Mouse (Mus musculus) kidney, postnatal 0 days (tissue): ENCODE measurements around the gene Agbl5. TPM values are rescaled to one million over a fixed set of nuclear protein-coding genes. Genes with fewer than 3 reads are reported as not detected.

ENCODE experiments used
- ATAC-seq: fragments of 200-750 bp; cut with Nextera tagmentation; replicated peaks from 2 replicates; pipeline ENCODE4 v1.8.0; 2017; ENCODE audit warnings: low read depth, moderate number of reproducible peaks, moderate TSS enrichment, moderate library complexity; ENCODE audit not compliant: low FRiP score
- DNase-seq: peaks from one replicate; pipeline ENCODE4 v3.0.0-alpha.2; 2016; ENCODE audit warnings: low spot score
- H3K27ac ChIP-seq: fragments of 300-500 bp; sonication (generic); 2 replicates; pipeline ENCODE4 v1.5.1; 2014; ENCODE audit warnings: mild to moderate bottlenecking
- H3K27me3 ChIP-seq: fragments of 300-500 bp; sonication (generic); 2 replicates; pipeline ENCODE4 v1.6.1; 2014; ENCODE audit warnings: low read length, mixed read lengths; ENCODE audit not compliant: insufficient read depth
- H3K36me3 ChIP-seq: fragments of 300-500 bp; sonication (generic); 2 replicates; pipeline ENCODE4 v1.6.1; 2014; ENCODE audit warnings: low read length, mixed read lengths; ENCODE audit not compliant: insufficient read depth
- H3K4me1 ChIP-seq: fragments of 300-500 bp; sonication (generic); replicated peaks from 2 replicates; pipeline ENCODE4 v1.6.1; 2014; ENCODE audit warnings: antibody characterized with exemption, low read length, mixed read lengths; ENCODE audit not compliant: insufficient read depth
- H3K4me2 ChIP-seq: fragments of 300-500 bp; sonication (generic); 2 replicates; pipeline ENCODE4 v1.6.1; 2014; ENCODE audit warnings: mild to moderate bottlenecking, low read length, moderate library complexity, mixed read lengths
- H3K4me3 ChIP-seq: fragments of 300-500 bp; sonication (generic); replicated peaks from 2 replicates; pipeline ENCODE4 v1.5.1; 2014; ENCODE audit warnings: low read depth, low read length
- H3K9ac ChIP-seq: fragments of 300-500 bp; sonication (generic); 2 replicates; pipeline ENCODE4 v1.6.1; 2014; ENCODE audit warnings: low read depth, low read length
- H3K9me3 ChIP-seq: fragments of 300-500 bp; sonication (generic); replicated peaks from 2 replicates; pipeline ENCODE4 v1.6.1; 2016; ENCODE audit warnings: low read length, inconsistent platforms, mixed read lengths
- CTCF ChIP-seq: IDR thresholded peaks from 2 replicates; pipeline ENCODE4 v1.5.1; 2016; ENCODE audit warnings: antibody characterized with exemption, low read depth, mild to moderate bottlenecking, moderate library complexity
- WGBS: fragments of 180-500 bp; shearing (Covaris S2); extraction: QIAGEN DNeasy Blood & Tissue Kit; methylation state at CpG from one replicate; pipeline ENCODE4 v1.1.7; 2014; 5-methylcytosine and 5-hydroxymethylcytosine counted together
- polyA plus RNA-seq: library from polyadenylated mRNA; unstranded; fragments of >200 nt; fragmentation: Nextera tagmentation; extraction: Ambion mirVana; gene quantifications from 2 replicates; pipeline ENCODE4 v1.2.1, GENCODE M21; 2015

Agbl5 gene
- polyA plus RNA-seq, 1 experiment from 2014 or later = 17.5 TPM

- peaks cover 26% of the 10 kb centered on the region for H3K36me3 ChIP-seq
- peaks cover 5% of the 10 kb centered on the region for H3K4me1 ChIP-seq
- DNase-seq (no peak), ATAC-seq (no peak)
- TF ChIP-seq CTCF = no peak
- 90% methylated on average over 2 of the region's 2 CpGs for WGBS
- H3K27ac ChIP-seq = no peak overlapping the region
- H3K27me3 ChIP-seq = no peaks in the 10 kb centered on the region
- no peaks in the 10 kb centered on the region for H3K9me3 ChIP-seq
- H3K4me3 ChIP-seq = no peak overlapping the region
- H3K9ac ChIP-seq = no peak overlapping the region
- peak overlapping the region; percentile 97; the same call in 1 of the 2 replicates for H3K4me2 ChIP-seq
Observed at GRCm38 (mm10) chr5:30950922-30951321, 62.4 kb downstream of the Agbl5 start.

DNA sequence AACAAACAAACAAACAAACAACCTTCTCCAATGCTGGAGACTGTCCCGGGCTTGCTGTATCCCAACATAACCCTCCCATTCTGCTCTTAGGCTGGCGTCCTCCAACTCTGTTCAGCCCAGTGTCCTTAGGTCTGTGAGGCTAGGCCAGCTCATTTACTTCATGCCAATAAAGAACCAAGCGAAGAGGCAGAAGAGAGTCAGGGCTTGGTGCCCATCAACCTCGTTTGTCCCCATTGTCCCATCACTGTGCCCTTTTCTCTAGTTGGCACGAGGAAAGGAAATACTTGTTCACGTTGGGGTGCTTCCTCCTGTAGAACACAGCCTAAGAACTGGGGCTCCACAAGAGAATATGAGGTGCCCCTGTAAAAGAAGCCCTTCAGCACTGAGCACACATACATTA lies 63.2 kb downstream of the Agbl5 start:
- Histone ChIP-seq H3K9ac (no peak overlapping the region), H3K9me3 (no peaks in the 10 kb centered on the region), H3K4me3 (no peak overlapping the region), H3K4me2 (no peak overlapping the region), H3K36me3 (peaks cover 27% of the 10 kb centered on the region), H3K27ac (no peak overlapping the region), H3K4me1 (peaks cover 5% of the 10 kb centered on the region), H3K27me3 (no peaks in the 10 kb centered on the region)
- ATAC-seq (no peak), DNase-seq (no peak)
- TF ChIP-seq CTCF = no peak
- 84% methylated on average over 6 of the region's 6 CpGs for WGBS

DNA sequence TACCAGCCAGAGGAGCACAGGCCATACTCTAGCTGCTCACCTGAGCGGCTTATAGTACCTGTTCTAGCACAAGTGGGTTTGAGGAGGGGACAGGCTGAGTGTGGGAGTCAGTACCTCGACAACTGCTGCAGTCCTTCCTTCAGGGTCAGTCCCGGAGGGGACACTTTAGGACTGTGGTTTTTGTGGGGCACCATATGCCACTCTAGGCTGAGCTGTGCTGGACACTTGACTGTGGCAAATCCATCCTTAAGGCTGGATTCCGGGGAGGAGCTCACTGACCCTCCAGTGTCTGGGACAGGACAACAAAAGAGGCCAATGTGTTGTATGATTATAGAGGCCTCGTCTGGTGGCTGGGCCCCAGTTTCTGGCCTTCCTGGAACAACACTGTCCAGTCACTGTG lies 64.1 kb downstream of the Agbl5 start:
- Histone ChIP-seq H3K27ac (no peak overlapping the region), H3K4me2 (no peak overlapping the region), H3K27me3 (no peaks in the 10 kb centered on the region), H3K4me3 (no peak overlapping the region), H3K4me1 (peaks cover 6% of the 10 kb centered on the region), H3K9me3 (no peaks in the 10 kb centered on the region), H3K9ac (no peak overlapping the region), H3K36me3 (peaks cover 27% of the 10 kb centered on the region)
- TF ChIP-seq CTCF = no peak
- no peak for DNase-seq
- no peak for ATAC-seq
- WGBS = 82% methylated on average over 5 of the region's 5 CpGs

- no peak for DNase-seq
- Histone ChIP-seq H3K36me3 (peaks cover 27% of the 10 kb centered on the region), H3K27ac (no peak overlapping the region), H3K4me3 (no peak overlapping the region), H3K4me2 (no peak overlapping the region), H3K4me1 (peaks cover 17% of the 10 kb centered on the region), H3K9me3 (no peaks in the 10 kb centered on the region), H3K9ac (no peak overlapping the region), H3K27me3 (no peaks in the 10 kb centered on the region)
- 96% methylated on average over 6 of the region's 6 CpGs for WGBS
- TF ChIP-seq CTCF = no peak
- ATAC-seq = no peak
Observed at GRCm38 (mm10) chr5:30954065-30954464, 65.6 kb downstream of the Agbl5 start.

DNA sequence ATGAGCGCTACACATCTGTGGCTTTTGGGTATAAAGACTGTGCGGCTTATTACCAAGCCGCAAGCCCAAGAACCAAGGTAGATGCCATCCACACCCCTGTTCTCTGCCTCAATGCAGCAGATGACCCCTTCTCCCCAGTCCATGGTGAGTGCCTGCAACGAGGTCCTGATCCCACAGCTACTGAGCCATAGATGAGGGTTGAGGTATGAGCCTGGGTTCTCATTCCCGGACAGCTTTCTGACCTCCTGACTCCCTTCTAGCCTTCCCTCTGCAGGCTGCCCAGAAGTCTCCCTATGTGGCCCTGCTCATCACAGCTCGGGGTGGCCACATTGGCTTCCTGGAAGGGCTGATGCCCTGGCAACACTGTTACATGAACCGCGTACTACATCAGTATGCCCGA lies 66.1 kb downstream of the Agbl5 start:
- H3K4me1 ChIP-seq = peaks cover 22% of the 10 kb centered on the region
- ATAC-seq (no peak), DNase-seq (no peak)
- TF ChIP-seq CTCF = no peak
- no peak overlapping the region for H3K9ac ChIP-seq
- no peak overlapping the region for H3K27ac ChIP-seq
- H3K4me3 ChIP-seq = no peak overlapping the region
- H3K9me3 ChIP-seq = no peaks in the 10 kb centered on the region
- no peak overlapping the region for H3K4me2 ChIP-seq
- WGBS = 96% methylated on average over 9 of the region's 9 CpGs
- H3K27me3 ChIP-seq = no peaks in the 10 kb centered on the region
- peaks cover 27% of the 10 kb centered on the region for H3K36me3 ChIP-seq

GRCm38 (mm10) chr5:30955751-30956150 lies 67.3 kb downstream of the Agbl5 start:
- no peak overlapping the region for H3K27ac ChIP-seq
- no peak for TF ChIP-seq CTCF
- H3K4me1 ChIP-seq = peaks cover 18% of the 10 kb centered on the region; the same call in 1 of the 2 replicates
- peaks cover 27% of the 10 kb centered on the region for H3K36me3 ChIP-seq
- H3K9me3 ChIP-seq = no peaks in the 10 kb centered on the region
- H3K4me2 ChIP-seq = no peak overlapping the region
- ATAC-seq (no peak), DNase-seq (no peak)
- no peak overlapping the region for H3K9ac ChIP-seq
- H3K4me3 ChIP-seq = no peak overlapping the region
- H3K27me3 ChIP-seq = no peaks in the 10 kb centered on the region
- WGBS = 94% methylated on average over 6 of the region's 6 CpGs

Other genes starting within 250 kb of the Agbl5 start
- 24.8 and 26.7 TPM in 2 replicates for gene Slc35f6, start 240.8 kb upstream of the Agbl5 start, polyA plus RNA-seq
- 171 and 175 TPM in 2 replicates for gene Cenpa, start 221.9 kb upstream of the Agbl5 start, polyA plus RNA-seq
- gene Dpysl5, start 177.1 kb upstream of the Agbl5 start, polyA plus RNA-seq = 1.7 and 2.1 TPM in 2 replicates
- gene Mapre3, start 74.1 kb upstream of the Agbl5 start, polyA plus RNA-seq = 20.6 and 23.0 TPM in 2 replicates
- gene Tmem214, start 20.7 kb upstream of the Agbl5 start, polyA plus RNA-seq = 67.3 and 74.5 TPM in 2 replicates
- gene Ost4, start 19.1 kb downstream of the Agbl5 start, polyA plus RNA-seq = 466 and 517 TPM in 2 replicates
- 204 and 226 TPM in 2 replicates for gene Emilin1, start 24.7 kb downstream of the Agbl5 start, polyA plus RNA-seq
- gene Khk, start 32.7 kb downstream of the Agbl5 start, polyA plus RNA-seq = 68.9 and 70.6 TPM in 2 replicates
- 47.4 and 52.2 TPM in 2 replicates for gene Cgref1, start 56.9 kb downstream of the Agbl5 start, polyA plus RNA-seq
- 103 and 117 TPM in 2 replicates for gene Preb, start 71.7 kb downstream of the Agbl5 start, polyA plus RNA-seq
- 2.2 and 2.3 TPM in 2 replicates for gene Tcf23, start 80.0 kb downstream of the Agbl5 start, polyA plus RNA-seq
- gene Atraid, start 159.6 kb downstream of the Agbl5 start, polyA plus RNA-seq = 271 and 290 TPM in 2 replicates
- gene Slc5a6, start 160.2 kb downstream of the Agbl5 start, polyA plus RNA-seq = 13.4 and 15.1 TPM in 2 replicates
- 11.8 and 13.9 TPM in 2 replicates for gene Cad, start 166.1 kb downstream of the Agbl5 start, polyA plus RNA-seq
- not detected in 2 replicates for gene Dnajc5g, start 217.6 kb downstream of the Agbl5 start, polyA plus RNA-seq
- gene Slc30a3, start 219.5 kb downstream of the Agbl5 start, polyA plus RNA-seq = 1.1 TPM in 2 replicates
- gene Trim54, start 228.0 kb downstream of the Agbl5 start, polyA plus RNA-seq = not detected in 2 replicates